Mouse (Mus musculus) neutrophil, adult 59 days (primary cell): ENCODE measurements around the gene Gm10447. TPM values are rescaled to one million over a fixed set of nuclear protein-coding genes. Genes with fewer than 3 reads are reported as not detected.

Source experiments
- total RNA-seq, 2 experiments: library from RNA; stranded (reverse); gene quantifications; 1 replicate in 1 of 2; 2 replicates in 1 of 2; pipeline ENCODE4 v1.2.4; 2023

The Gm10447 gene
- total RNA-seq: not detected

DNA sequence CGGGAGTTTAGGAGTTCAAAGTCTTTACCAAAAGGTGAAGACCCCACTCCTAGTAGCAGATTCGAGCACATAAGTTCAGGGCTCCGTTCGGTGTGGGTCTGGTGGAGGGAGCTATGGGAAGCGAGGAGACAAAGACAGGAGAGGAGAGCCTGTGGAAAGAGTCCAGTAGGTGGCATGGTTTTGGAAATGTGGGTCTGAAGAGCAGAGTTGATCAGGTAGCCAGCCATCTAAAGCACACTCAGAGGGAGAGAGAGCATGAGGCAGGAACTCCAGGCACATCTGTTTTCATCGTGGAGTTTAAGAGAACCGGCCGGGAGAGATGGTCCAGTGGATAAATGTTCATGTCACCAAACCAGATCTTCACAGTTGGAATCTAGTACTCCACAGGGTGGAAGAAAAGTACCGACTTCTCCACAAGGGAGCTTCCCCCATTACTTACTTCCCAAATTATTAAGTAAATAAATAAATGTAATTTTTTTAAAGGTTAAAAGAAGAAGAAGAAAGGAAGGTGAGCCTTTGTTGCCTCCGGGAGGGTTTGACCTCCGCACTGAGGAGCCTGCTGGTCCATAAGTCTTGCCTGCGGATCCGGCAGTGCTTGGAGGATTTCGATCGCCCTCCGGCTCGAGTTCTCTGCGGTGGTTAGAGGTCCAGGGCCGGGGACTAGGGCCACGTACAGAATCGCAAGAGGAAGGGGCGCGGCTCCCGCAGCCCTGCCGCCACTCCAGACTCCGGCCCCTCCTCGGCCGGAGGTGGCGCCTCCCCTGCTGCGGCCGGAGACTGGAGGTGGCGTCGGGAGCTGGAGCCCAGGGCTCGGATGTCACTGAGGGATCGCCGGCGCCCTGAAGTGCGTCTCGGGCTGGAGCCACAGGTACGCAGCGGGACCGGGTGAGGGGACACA is at the start of gene Gm10447, which contains the start of gene Shroom1:
Gm10447 (minus strand) TSS at position 637 of the 898 bp plus-strand sequence.
Shroom1 (plus strand) TSS at position 732 of the 898 bp plus-strand sequence.

DNA sequence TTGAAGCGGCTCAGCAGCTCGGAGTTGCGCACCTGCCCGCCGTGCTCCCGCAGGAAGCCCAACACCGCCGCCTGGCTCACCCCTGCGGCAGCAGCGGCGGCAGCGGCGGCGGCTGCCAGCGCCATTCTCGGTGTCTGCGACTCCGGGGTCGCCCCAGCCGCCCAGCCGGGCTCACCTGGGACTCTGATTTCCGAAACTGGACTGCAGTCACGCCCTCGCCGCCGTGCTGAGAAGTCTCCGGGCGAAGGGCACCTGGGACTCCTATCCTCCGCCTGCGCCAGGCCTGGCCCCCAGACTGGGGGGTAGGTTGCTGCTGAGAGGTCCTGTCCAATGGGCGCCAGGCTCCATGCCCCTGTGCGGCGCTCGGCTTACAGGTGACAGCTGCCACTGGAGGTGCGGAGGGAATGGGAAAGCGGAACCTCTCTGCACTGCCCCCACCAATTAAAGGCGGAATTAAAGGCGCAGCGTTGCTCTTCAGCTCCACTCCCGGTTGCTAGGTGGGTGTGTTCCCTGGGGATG is 22.9 kb upstream of the Gm10447 start, which contains the start of the genes Gm9945 and Sowaha:
Gm9945 (plus strand) TSS at position 384 of the 519 bp plus-strand sequence.
Sowaha (minus strand) TSS at position 492 of the 519 bp plus-strand sequence.

DNA sequence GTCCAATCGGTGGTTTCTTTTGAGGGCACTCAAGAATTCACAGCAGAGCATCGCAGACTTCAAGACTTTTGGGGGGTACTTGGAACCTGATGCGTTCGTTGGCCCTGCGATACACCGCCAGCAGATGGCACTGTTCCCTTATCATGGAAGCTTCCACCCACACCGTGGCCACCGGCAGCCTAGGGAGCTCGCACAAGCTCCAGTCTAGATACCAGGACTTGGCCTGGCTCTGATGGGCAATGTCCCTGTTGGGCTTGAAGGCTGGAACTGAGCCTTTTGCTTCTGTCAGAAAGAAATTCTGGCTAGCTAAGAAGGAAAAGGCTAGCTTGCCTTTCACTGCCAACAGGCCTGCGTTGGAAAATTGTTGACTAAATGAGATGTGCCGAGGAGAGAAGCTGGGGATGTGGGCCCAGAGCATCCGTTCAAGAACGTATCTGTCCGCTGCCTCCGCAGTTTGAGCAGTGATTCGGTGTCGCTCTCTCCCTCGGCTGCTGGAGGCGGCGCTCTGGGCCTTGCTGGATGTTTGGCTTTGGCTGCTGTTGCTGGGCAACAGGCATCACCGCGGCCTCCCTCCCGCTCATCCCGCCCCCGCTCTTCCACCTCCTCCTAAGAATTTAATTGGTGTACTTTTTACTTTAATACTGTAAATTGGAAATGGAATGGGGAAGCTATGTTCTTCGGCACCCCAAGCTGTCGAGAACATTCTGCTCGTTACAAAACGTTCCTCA is 13.2 kb upstream of the Gm10447 start, which contains the start of gene Gm9837:
Gm9837 (minus strand) TSS at position 512 of the 728 bp plus-strand sequence.

DNA sequence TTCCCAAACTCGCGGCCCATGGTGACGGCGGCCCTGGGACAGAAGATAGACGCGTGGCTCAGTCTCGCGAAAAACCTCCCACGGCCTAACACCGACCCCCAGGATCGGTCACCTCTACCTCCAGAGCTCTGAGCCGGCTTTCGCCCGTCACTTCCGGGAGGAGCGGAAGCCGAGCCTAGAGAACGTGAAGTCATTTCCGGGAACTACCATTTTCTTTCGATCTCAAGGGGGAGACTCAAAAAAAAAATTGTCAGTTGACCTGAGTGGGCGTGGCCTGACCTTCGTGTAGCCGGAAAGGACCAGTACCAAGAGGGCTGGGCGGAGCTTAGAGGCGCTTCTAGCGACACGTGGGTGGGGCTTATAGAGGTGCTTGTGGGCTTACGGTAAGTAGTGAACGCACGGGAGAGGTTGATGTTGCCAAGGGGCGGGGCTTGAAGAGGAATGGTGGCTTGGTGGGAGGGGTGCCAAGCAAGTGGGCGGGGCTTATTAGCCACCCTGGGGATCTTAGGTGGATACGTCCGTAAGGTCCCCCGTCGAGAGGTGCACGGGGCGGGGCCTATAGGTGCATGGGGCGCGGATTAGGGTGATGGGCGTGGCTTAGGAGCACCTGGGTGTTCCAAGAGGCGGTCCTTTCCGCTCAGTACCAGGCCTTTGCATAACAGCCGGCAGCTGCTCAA is 26.1 kb downstream of the Gm10447 start, which contains the start of the genes Uqcrq and Gdf9:
Uqcrq (minus strand) TSS at position 162 of the 677 bp plus-strand sequence.
Gdf9 (plus strand) TSS at position 354 of the 677 bp plus-strand sequence.

DNA sequence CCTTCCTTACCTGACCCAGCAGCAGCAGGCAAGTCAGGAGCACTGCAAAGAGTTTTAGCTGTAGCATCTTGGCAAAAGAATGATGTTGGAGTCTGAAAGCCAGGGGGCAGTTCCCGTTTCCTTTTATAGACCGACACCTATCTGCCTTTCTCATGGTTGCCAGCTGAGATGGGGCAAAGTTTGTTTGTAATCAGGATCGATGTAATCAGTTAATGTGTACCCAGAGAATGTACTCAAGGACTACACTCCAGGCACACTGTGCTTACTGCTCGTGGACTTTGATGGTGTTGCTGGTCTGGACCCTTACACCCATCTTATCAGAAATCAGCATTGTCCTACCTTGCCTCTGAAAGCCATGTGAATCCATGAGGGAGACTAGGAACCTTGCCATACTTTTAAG is 33.9 kb downstream of the Gm10447 start, which contains the start of gene Leap2:
Leap2 (minus strand) TSS at position 135 of the 400 bp plus-strand sequence.

Other genes with a start within 250 kb of the Gm10447 start
- gene Hspa4, start 156.7 kb downstream of the Gm10447 start, total RNA-seq: 10 to 100 TPM; 57.5 to 63.3 TPM
- 10 to 100 TPM in 1 of 2 experiments, 1 to 10 TPM in 1; 7.6 to 10.6 TPM for gene Zcchc10, start 132.4 kb downstream of the Gm10447 start, total RNA-seq
- 100 to 1,000 TPM in 1 of 2 experiments, 10 to 100 TPM in 1; 94.9 to 100 TPM for gene Aff4, start 106.3 kb downstream of the Gm10447 start, total RNA-seq
- gene Leap2, start 33.9 kb downstream of the Gm10447 start, total RNA-seq: not detected
- gene Uqcrq, start 26.3 kb downstream of the Gm10447 start, total RNA-seq: 100 to 1,000 TPM; 201 to 206 TPM
- gene Gdf9, start 26.1 kb downstream of the Gm10447 start, total RNA-seq: under 1 TPM; 0.58 to 0.71 TPM
- gene Shroom1, start 95 bp upstream of the Gm10447 start, total RNA-seq: under 1 TPM; 0.18 to 0.60 TPM
- gene Gm9837, start 13.4 kb upstream of the Gm10447 start, total RNA-seq: not detected
- not detected for gene Gm9945, start 23.1 kb upstream of the Gm10447 start, total RNA-seq
- under 1 TPM; 0.33 to 0.42 TPM for gene Sowaha, start 23.2 kb upstream of the Gm10447 start, total RNA-seq
- gene Sept8, start 62.1 kb upstream of the Gm10447 start, total RNA-seq: 1 to 10 TPM; 4.6 to 8.5 TPM
- 1 to 10 TPM; 1.6 to 4.2 TPM for gene Kif3a, start 110.3 kb upstream of the Gm10447 start, total RNA-seq
- not detected for gene Il4, start 161.6 kb upstream of the Gm10447 start, total RNA-seq
- gene Il13, start 177.6 kb upstream of the Gm10447 start, total RNA-seq: not detected